Mouse (Mus musculus): Measurements from ENCODE around the gene Il1rapl2. TPM values are rescaled to one million over a fixed set of nuclear protein-coding genes. Genes with fewer than 3 reads are reported as not detected.

The Il1rapl2 gene
- polyA plus RNA-seq, 2 experiments = not detected

DNA sequence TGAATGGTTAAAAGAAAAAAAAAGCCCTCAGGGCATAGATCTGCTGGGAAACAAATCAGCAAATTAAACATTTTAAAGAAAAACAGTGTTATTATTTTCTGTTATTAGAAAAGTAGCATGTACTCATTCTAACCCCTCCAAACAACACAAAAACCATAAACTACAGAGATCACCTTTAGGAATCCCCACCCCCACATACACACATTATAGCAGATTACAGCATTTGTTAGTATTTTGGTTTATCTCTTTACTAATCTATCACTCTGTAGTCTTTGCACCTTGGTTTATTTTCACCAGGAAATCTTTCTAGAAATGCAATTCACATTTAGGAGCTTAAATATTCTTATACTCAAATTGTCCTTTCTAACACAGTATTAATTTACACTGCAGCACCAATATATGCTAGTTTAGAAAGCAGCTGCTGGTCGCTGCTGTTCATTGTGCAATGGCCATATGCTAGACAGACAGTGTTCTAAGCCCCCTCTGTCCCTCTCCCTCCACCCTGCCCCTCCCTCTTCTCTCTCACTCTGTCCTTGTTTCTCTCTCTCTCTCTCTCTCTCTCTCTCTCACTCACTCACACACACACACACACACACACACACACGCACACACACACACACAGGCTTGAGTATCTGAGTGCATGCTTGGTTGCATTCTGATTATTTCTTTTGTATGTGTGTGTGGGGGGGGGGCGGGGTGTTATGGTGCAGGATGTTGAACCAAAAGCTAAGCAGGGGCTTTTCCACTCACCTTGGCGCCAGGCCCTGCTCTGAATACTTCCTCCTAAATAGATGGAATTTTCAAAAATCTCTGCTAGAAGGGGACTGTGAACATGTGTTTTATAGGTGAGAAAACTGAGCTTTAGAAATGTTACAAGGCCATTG lies 236.1 kb downstream of the Il1rapl2 start:
- Histone ChIP-seq H3K4me3 (ENCODE audit: insufficient read depth in 1 of 2, low read depth in 2 of 2, low read length in 2 of 2) (no peak overlapping the region), H3K4me2 (ENCODE audit: low read depth) (no peak overlapping the region), H3K36me3 (replicated peaks; ENCODE audit: control insufficient read depth, insufficient read depth, low read depth) (no peaks in the 10 kb centered on the region), H3K4me1 (replicated peaks; ENCODE audit: control insufficient read depth in 2 of 2, insufficient read depth in 2 of 2, low read length in 1 of 2) (no peaks in the 10 kb centered on the region), H3K9me3 (ENCODE audit: control insufficient read depth, low read length) (no peaks in the 10 kb centered on the region), H3K27me3 (ENCODE audit: control insufficient read depth, insufficient read depth, low read length) (no peaks in the 10 kb centered on the region), H3K9ac (replicated peaks) (no peak overlapping the region), H3K27ac (no peak overlapping the region)
- DNase-seq (ENCODE audit: low read depth in 3 of 3, low spot score in 3 of 3) (no peak), ATAC-seq (ENCODE audit: insufficient read depth) (no peak)
- WGBS (ENCODE audit: insufficient replicate concordance) = 73% methylated on average over 4 of the region's 4 CpGs
- no peak for TF ChIP-seq CTCF (IDR thresholded peaks at IDR 0.05; ENCODE audit: low read depth)
- no peak for TF ChIP-seq EP300 (IDR thresholded peaks at IDR 0.05; ENCODE audit: low read depth)

DNA sequence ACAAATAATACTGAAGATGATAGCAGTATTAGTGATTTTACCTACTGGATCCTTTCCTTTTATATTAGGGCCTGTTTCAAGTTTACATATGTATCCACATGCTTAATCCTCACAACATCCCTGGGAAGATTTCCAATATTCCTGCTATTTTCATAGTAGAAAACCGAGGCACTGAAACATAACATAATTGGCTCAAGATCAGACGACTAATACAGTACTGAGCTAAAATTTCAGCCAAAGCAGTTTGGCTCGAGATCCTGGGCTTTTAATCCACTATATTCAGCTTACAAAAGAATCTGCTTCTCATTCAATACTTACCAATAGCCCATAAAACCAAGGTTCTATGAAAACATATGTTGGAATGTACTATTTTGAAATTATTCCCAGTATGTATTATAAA lies 239.1 kb downstream of the Il1rapl2 start:
- no peak overlapping the region for H3K4me3 ChIP-seq (ENCODE audit: insufficient read depth in 1 of 2, low read depth in 2 of 2, low read length in 2 of 2)
- no peaks in the 10 kb centered on the region for H3K9me3 ChIP-seq (ENCODE audit: control insufficient read depth, low read length)
- WGBS (ENCODE audit: insufficient replicate concordance) = 41% methylated on average over 3 of the region's 3 CpGs
- no peaks in the 10 kb centered on the region for H3K36me3 ChIP-seq (replicated peaks; ENCODE audit: control insufficient read depth, insufficient read depth, low read depth)
- no peaks in the 10 kb centered on the region for H3K4me1 ChIP-seq (replicated peaks; ENCODE audit: control insufficient read depth in 2 of 2, insufficient read depth in 2 of 2, low read length in 1 of 2)
- ATAC-seq (ENCODE audit: insufficient read depth) = no peak
- H3K9ac ChIP-seq (replicated peaks) = no peak overlapping the region
- H3K4me2 ChIP-seq (ENCODE audit: low read depth) = no peak overlapping the region
- H3K27me3 ChIP-seq (ENCODE audit: control insufficient read depth, insufficient read depth, low read length) = no peaks in the 10 kb centered on the region
- no peak overlapping the region for H3K27ac ChIP-seq
- no peak for DNase-seq (ENCODE audit: low read depth in 3 of 3, low spot score in 3 of 3)
- TF ChIP-seq EP300 (IDR thresholded peaks at IDR 0.05; ENCODE audit: low read depth) (no peak), CTCF (IDR thresholded peaks at IDR 0.05; ENCODE audit: low read depth) (no peak)

DNA sequence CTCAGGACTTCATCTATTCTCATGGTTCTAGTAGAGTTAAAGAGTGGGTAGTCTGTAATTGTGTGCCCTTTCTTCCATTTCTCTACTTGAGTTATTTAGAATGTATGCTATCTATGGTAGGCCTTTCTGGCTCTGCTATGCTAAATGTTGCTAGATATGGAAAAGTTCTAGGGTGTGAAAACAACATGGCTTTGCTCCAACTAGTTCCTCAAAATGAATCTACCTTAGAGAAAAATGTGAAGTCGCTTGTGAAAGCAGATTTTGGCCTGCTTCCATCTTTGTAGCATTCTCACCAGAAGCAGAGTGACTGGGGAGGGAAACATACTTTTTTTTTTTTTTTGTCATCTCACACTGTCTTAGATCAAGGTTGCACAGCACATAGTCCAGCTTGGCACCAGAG lies 241.7 kb downstream of the Il1rapl2 start:
- TF ChIP-seq EP300 (IDR thresholded peaks at IDR 0.05; ENCODE audit: low read depth) = no peak
- TF ChIP-seq CTCF (IDR thresholded peaks at IDR 0.05; ENCODE audit: low read depth) = no peak
- ATAC-seq (ENCODE audit: insufficient read depth) (no peak), DNase-seq (ENCODE audit: low read depth in 3 of 3, low spot score in 3 of 3) (no peak)
- Histone ChIP-seq H3K9me3 (ENCODE audit: control insufficient read depth, low read length) (no peaks in the 10 kb centered on the region), H3K4me3 (ENCODE audit: insufficient read depth in 1 of 2, low read depth in 2 of 2, low read length in 2 of 2) (no peak overlapping the region), H3K4me1 (replicated peaks; ENCODE audit: control insufficient read depth in 2 of 2, insufficient read depth in 2 of 2, low read length in 1 of 2) (no peaks in the 10 kb centered on the region), H3K27ac (no peak overlapping the region), H3K4me2 (ENCODE audit: low read depth) (no peak overlapping the region), H3K27me3 (ENCODE audit: control insufficient read depth, insufficient read depth, low read length) (no peaks in the 10 kb centered on the region), H3K36me3 (replicated peaks; ENCODE audit: control insufficient read depth, insufficient read depth, low read depth) (no peaks in the 10 kb centered on the region), H3K9ac (replicated peaks) (no peak overlapping the region)
- 33% methylated on average over 1 of the region's 1 CpGs for WGBS (ENCODE audit: insufficient replicate concordance)

DNA sequence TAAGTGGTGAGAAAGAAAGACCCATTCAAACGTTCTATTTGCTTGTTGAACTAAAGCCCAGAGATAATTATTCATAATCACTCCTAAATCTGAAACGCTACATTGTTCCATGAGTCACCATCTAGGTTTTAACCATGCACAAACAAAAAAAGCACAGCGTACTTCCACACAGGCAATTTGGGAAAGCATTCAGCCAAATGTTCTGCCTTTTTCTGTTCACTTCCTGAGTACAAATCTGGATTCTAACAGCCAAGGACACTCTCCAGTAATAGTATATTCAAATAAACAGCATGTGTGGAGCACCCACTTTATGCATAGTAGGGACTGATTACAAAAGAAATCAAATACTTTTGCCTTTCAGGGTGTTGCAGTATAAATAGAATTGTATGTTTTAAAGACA lies 278.5 kb downstream of the Il1rapl2 start:
- Histone ChIP-seq H3K4me3 (ENCODE audit: insufficient read depth in 1 of 2, low read depth in 2 of 2, low read length in 2 of 2) (no peak overlapping the region), H3K27ac (no peak overlapping the region), H3K27me3 (ENCODE audit: control insufficient read depth, insufficient read depth, low read length) (no peaks in the 10 kb centered on the region), H3K9me3 (ENCODE audit: control insufficient read depth, low read length) (no peaks in the 10 kb centered on the region), H3K4me2 (ENCODE audit: low read depth) (no peak overlapping the region), H3K9ac (replicated peaks) (no peak overlapping the region), H3K4me1 (replicated peaks; ENCODE audit: control insufficient read depth in 2 of 2, insufficient read depth in 2 of 2, low read length in 1 of 2) (no peaks in the 10 kb centered on the region), H3K36me3 (replicated peaks; ENCODE audit: control insufficient read depth, insufficient read depth, low read depth) (no peaks in the 10 kb centered on the region)
- WGBS (ENCODE audit: insufficient replicate concordance) = 42% methylated on average over 3 of the region's 3 CpGs
- TF ChIP-seq CTCF (IDR thresholded peaks at IDR 0.05; ENCODE audit: low read depth) (no peak), EP300 (IDR thresholded peaks at IDR 0.05; ENCODE audit: low read depth) (no peak)
- no peak for ATAC-seq (ENCODE audit: insufficient read depth)
- no peak for DNase-seq (ENCODE audit: low read depth in 3 of 3, low spot score in 3 of 3)

DNA sequence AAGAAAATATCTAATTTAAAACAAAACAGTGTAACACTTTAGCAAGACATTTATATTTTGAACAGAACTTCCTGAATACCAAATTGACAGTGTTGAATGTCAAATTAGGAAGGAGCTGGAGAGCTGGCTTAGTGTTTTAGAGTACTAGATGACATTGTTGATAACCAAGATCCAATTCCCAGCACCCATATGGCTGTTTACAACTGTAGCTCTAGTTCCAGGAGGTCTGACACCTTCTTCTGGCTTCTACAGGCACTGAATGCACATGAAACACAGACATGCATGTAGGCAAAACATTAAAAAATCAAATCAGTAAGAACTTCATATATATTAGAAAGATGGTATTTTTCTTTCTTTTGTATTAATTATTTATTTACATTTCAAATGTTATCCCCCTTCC lies 353.1 kb downstream of the Il1rapl2 start:
- Histone ChIP-seq H3K9ac (replicated peaks) (no peak overlapping the region), H3K27me3 (ENCODE audit: control insufficient read depth, insufficient read depth, low read length) (no peaks in the 10 kb centered on the region; the same call in 1 of the 2 replicates), H3K4me1 (replicated peaks; ENCODE audit: control insufficient read depth in 2 of 2, insufficient read depth in 2 of 2, low read length in 1 of 2) (no peaks in the 10 kb centered on the region), H3K9me3 (ENCODE audit: control insufficient read depth, low read length) (no peaks in the 10 kb centered on the region), H3K4me2 (ENCODE audit: low read depth) (no peak overlapping the region), H3K4me3 (ENCODE audit: insufficient read depth in 1 of 2, low read depth in 2 of 2, low read length in 2 of 2) (no peak overlapping the region), H3K36me3 (replicated peaks; ENCODE audit: control insufficient read depth, insufficient read depth, low read depth) (no peaks in the 10 kb centered on the region), H3K27ac (no peak overlapping the region)
- DNase-seq (ENCODE audit: low read depth in 3 of 3, low spot score in 3 of 3) = no peak
- ATAC-seq (ENCODE audit: insufficient read depth) = no peak
- TF ChIP-seq CTCF (IDR thresholded peaks at IDR 0.05; ENCODE audit: low read depth) = no peak
- TF ChIP-seq EP300 (IDR thresholded peaks at IDR 0.05; ENCODE audit: low read depth) = no peak

Measured in liver, embryonic 14.5 days (tissue).